ENCODE assay signal across 19 mouse cellular contexts in the genomic region with DNA sequence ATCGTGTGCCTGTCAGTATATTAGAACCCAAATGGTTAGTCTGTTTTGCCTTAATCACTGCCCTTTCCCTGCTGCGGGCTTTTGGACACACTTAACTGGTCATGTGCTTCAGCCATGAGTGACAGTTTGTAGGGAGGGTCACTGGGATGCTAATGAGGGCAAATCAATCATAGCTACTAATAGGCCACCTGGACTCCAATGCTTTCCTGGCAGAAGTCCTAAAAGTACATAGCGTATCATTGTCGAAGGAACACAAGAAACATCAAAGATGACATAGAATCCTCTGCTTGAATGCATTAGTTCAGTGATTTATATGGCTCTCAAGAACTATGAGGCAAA.
DNase-seq lines count a peak whose midpoint lies in the region; ATAC-seq and TF ChIP-seq lines count a peak whose summit lies in the region.
"Had no signal": no experiment of that assay in that cellular context is flagged by ENCODE, and none has a peak within 500 bp of the region (broad histone marks: within the 10 kb centered on the region; RNA-seq: fewer than 3 reads in every experiment).

No protein-coding gene starts in this region.

- no peak overlapping the region for H3K4me2 ChIP-seq in hindbrain, embryonic 11.5 days (replicated peaks; ENCODE audit: low read depth, low read length)
- H3K4me2 ChIP-seq in midbrain, postnatal 0 days (ENCODE audit: low read depth, low read length, poor library complexity, severe bottlenecking), result no peak overlapping the region
- no peak overlapping the region for H3K4me2 ChIP-seq in hindbrain, embryonic 12.5 days (replicated peaks)
- no peak overlapping the region for H3K4me2 ChIP-seq in intestine, embryonic 16.5 days (ENCODE audit: low read depth, low read length)
- H3K4me2 ChIP-seq: heart, embryonic 12.5 days; limb, embryonic 15.5 days; liver, embryonic 15.5 days; midbrain, embryonic 12.5 days had no signal

- no peak for TF ChIP-seq CTCF in midbrain, postnatal 0 days (IDR thresholded peaks at IDR 0.05)

- H3K4me1 ChIP-seq in hindbrain, embryonic 11.5 days (replicated peaks; ENCODE audit: control insufficient read depth, insufficient read depth, low read length), result no peaks in the 10 kb centered on the region
- H3K4me1 ChIP-seq in hindbrain, embryonic 10.5 days (replicated peaks), result no peaks in the 10 kb centered on the region
- H3K4me1 ChIP-seq in midbrain, postnatal 0 days (ENCODE audit: insufficient read depth, low read length), result no peaks in the 10 kb centered on the region
- H3K4me1 ChIP-seq in midbrain, embryonic 10.5 days, result no peaks in the 10 kb centered on the region
- no peaks in the 10 kb centered on the region for H3K4me1 ChIP-seq in hindbrain, embryonic 12.5 days
- no peaks in the 10 kb centered on the region for H3K4me1 ChIP-seq in intestine, embryonic 16.5 days (ENCODE audit: control insufficient read depth, insufficient read depth, low read length)
- H3K4me1 ChIP-seq: heart, embryonic 12.5 days; limb, embryonic 15.5 days; liver, embryonic 15.5 days; midbrain, embryonic 12.5 days had no signal

- H3K4me3 ChIP-seq in hindbrain, embryonic 11.5 days (ENCODE audit: low read depth, low read length), result no peak overlapping the region
- H3K4me3 ChIP-seq in hindbrain, embryonic 10.5 days, result no peak overlapping the region
- no peak overlapping the region for H3K4me3 ChIP-seq in midbrain, postnatal 0 days (ENCODE audit: low read depth, low read length)
- no peak overlapping the region for H3K4me3 ChIP-seq in midbrain, embryonic 10.5 days
- no peak overlapping the region for H3K4me3 ChIP-seq in hindbrain, embryonic 12.5 days
- H3K4me3 ChIP-seq in intestine, embryonic 16.5 days (ENCODE audit: low read length), result no peak overlapping the region
- H3K4me3 ChIP-seq: heart, embryonic 12.5 days; layer of hippocampus, adult 2 months; limb, embryonic 15.5 days; liver, embryonic 15.5 days; midbrain, embryonic 12.5 days; myocyte had no signal

- H3K27me3 ChIP-seq in hindbrain, embryonic 11.5 days (ENCODE audit: control insufficient read depth, insufficient read depth, low read length), result no peaks in the 10 kb centered on the region
- no peaks in the 10 kb centered on the region for H3K27me3 ChIP-seq in hindbrain, embryonic 10.5 days (ENCODE audit: insufficient read depth, poor library complexity, severe bottlenecking)
- no peaks in the 10 kb centered on the region for H3K27me3 ChIP-seq in midbrain, postnatal 0 days (ENCODE audit: insufficient read depth, low read length)
- no peaks in the 10 kb centered on the region for H3K27me3 ChIP-seq in midbrain, embryonic 10.5 days (ENCODE audit: low read depth, poor library complexity, severe bottlenecking)
- no peaks in the 10 kb centered on the region for H3K27me3 ChIP-seq in hindbrain, embryonic 12.5 days
- H3K27me3 ChIP-seq in intestine, embryonic 16.5 days (replicated peaks; ENCODE audit: control insufficient read depth, insufficient read depth, low read length), result no peaks in the 10 kb centered on the region
- H3K27me3 ChIP-seq: heart, embryonic 12.5 days; limb, embryonic 15.5 days; liver, embryonic 15.5 days; midbrain, embryonic 12.5 days had no signal

- DNase-seq in hindbrain, embryonic 11.5 days (ENCODE audit: low spot score), result peak; percentile 25
- no peak for DNase-seq in hindbrain, embryonic 10.5 days (ENCODE audit: low spot score)
- DNase-seq in midbrain, postnatal 0 days (ENCODE audit: low spot score), result peak; percentile 65
- DNase-seq in midbrain, embryonic 10.5 days (ENCODE audit: low spot score), result no peak
- peak; percentile 17 for DNase-seq in mesoderm, embryonic 11.5 days (ENCODE audit: low read depth, low spot score)
- DNase-seq: adrenal gland, adult 2 months; heart, postnatal 14 days; kidney, postnatal 10 days; layer of hippocampus, postnatal 36 days; right cerebral cortex, postnatal 4 days had no signal

- WGBS in hindbrain, embryonic 11.5 days, result 59% methylated on average over 4 of the region's 4 CpGs
- WGBS in hindbrain, embryonic 10.5 days, result 71% methylated on average over 4 of the region's 4 CpGs
- 62% methylated on average over 4 of the region's 4 CpGs for WGBS in midbrain, postnatal 0 days
- 82% methylated on average over 4 of the region's 4 CpGs for WGBS in midbrain, embryonic 10.5 days
- WGBS in hindbrain, embryonic 12.5 days, result 64% methylated on average over 4 of the region's 4 CpGs
- 72% methylated on average over 4 of the region's 4 CpGs for WGBS in intestine, embryonic 16.5 days

- no peak overlapping the region for H3K9ac ChIP-seq in hindbrain, embryonic 11.5 days (ENCODE audit: low read depth, low read length)
- H3K9ac ChIP-seq in midbrain, postnatal 0 days (replicated peaks; ENCODE audit: low read length, poor library complexity, severe bottlenecking), result no peak overlapping the region
- no peak overlapping the region for H3K9ac ChIP-seq in hindbrain, embryonic 12.5 days
- H3K9ac ChIP-seq in intestine, embryonic 16.5 days (ENCODE audit: low read depth, low read length), result no peak overlapping the region
- H3K9ac ChIP-seq: heart, embryonic 12.5 days; limb, embryonic 15.5 days; liver, embryonic 15.5 days; midbrain, embryonic 12.5 days had no signal

- no peaks in the 10 kb centered on the region for H3K9me3 ChIP-seq in hindbrain, embryonic 11.5 days (ENCODE audit: control insufficient read depth, low read length)
- no peaks in the 10 kb centered on the region for H3K9me3 ChIP-seq in hindbrain, embryonic 10.5 days
- no peaks in the 10 kb centered on the region for H3K9me3 ChIP-seq in midbrain, postnatal 0 days (ENCODE audit: low read length)
- H3K9me3 ChIP-seq in midbrain, embryonic 10.5 days (replicated peaks), result no peaks in the 10 kb centered on the region
- no peaks in the 10 kb centered on the region for H3K9me3 ChIP-seq in hindbrain, embryonic 12.5 days (replicated peaks)
- no peaks in the 10 kb centered on the region for H3K9me3 ChIP-seq in intestine, embryonic 16.5 days (ENCODE audit: control insufficient read depth, low read length)
- H3K9me3 ChIP-seq: heart, embryonic 12.5 days; limb, embryonic 15.5 days; liver, embryonic 15.5 days; midbrain, embryonic 12.5 days had no signal

- H3K27ac ChIP-seq in hindbrain, embryonic 11.5 days (ENCODE audit: low read depth, low read length), result no peak overlapping the region
- H3K27ac ChIP-seq in hindbrain, embryonic 10.5 days, result no peak overlapping the region
- H3K27ac ChIP-seq in midbrain, postnatal 0 days (ENCODE audit: low read depth, low read length), result no peak overlapping the region
- no peak overlapping the region for H3K27ac ChIP-seq in midbrain, embryonic 10.5 days (replicated peaks)
- no peak overlapping the region for H3K27ac ChIP-seq in hindbrain, embryonic 12.5 days
- H3K27ac ChIP-seq in intestine, embryonic 16.5 days (ENCODE audit: low read length), result no peak overlapping the region
- H3K27ac ChIP-seq: layer of hippocampus, adult 2 months; limb, embryonic 15.5 days; liver, embryonic 15.5 days; macrophage; midbrain, embryonic 12.5 days had no signal

- peak; percentile 79 for ATAC-seq in hindbrain, embryonic 11.5 days (ENCODE audit: low FRiP score)
- peak; percentile 31; the same call in 1 of the 2 replicates for ATAC-seq in midbrain, postnatal 0 days (ENCODE audit: low FRiP score)
- peak; percentile 81 for ATAC-seq in hindbrain, embryonic 12.5 days (ENCODE audit: low FRiP score)
- ATAC-seq in intestine, embryonic 16.5 days, result no peak

- H3K36me3 ChIP-seq in hindbrain, embryonic 11.5 days (ENCODE audit: control insufficient read depth, insufficient read depth, low read length), result no peaks in the 10 kb centered on the region
- no peaks in the 10 kb centered on the region for H3K36me3 ChIP-seq in hindbrain, embryonic 10.5 days
- H3K36me3 ChIP-seq in midbrain, postnatal 0 days (ENCODE audit: insufficient read depth, low read length), result no peaks in the 10 kb centered on the region
- H3K36me3 ChIP-seq in midbrain, embryonic 10.5 days, result no peaks in the 10 kb centered on the region
- H3K36me3 ChIP-seq in hindbrain, embryonic 12.5 days, result no peaks in the 10 kb centered on the region
- no peaks in the 10 kb centered on the region for H3K36me3 ChIP-seq in intestine, embryonic 16.5 days (ENCODE audit: control insufficient read depth, insufficient read depth, low read length)
- H3K36me3 ChIP-seq: heart, embryonic 12.5 days; limb, embryonic 15.5 days; liver, embryonic 15.5 days; midbrain, embryonic 12.5 days had no signal

Comparison
In these comparisons a context has a peak if more than half of its experiments do, and no peak if none do; other contexts are left out.
1. DNase-seq: peak in hindbrain, embryonic 11.5 days (single experiment), midbrain, postnatal 0 days (single experiment) and mesoderm, embryonic 11.5 days (single experiment); none in hindbrain, embryonic 10.5 days (single experiment) and midbrain, embryonic 10.5 days (single experiment).